10 mouse cellular contexts compared by ENCODE assay signal in the genomic region with DNA sequence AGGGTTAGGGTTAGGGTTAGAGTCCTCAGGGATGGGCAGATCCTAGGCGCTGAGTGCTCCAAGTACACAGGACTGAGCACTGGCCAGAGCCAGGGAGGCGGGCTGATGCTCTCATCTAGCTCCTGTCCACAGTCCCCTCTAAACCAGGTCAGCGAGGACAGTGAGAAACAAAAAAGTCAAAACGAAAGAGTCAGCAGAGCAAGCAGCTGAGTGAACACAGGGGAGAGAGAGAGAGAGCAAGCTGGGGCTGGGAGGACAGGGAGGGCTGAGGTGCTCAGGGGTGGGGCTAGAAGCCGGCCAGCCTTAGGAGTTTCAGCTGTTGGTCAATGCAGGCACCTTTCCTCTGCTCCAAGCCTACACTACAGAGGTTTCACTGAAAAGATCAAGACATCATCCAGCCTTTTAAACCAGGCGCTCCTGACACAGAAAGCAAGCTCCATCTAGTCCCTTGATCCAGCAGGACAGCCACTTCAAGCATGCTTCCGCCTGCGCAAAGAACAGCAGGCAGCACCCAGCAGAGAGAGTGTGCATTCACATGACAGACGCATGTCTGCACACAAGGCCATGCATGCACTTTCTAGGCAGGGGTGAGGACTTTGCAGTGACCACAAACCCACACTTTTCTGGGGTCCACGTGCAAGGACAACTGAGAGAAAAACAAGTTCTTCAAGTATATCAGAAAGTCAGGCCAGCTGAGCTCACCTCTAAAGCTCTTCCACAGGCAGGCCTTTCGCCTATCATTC. TPM values are rescaled to one million over a fixed set of nuclear protein-coding genes. Genes with fewer than 3 reads are reported as not detected.
DNase-seq lines count a peak whose midpoint lies in the region; ATAC-seq and TF ChIP-seq lines count a peak whose summit lies in the region.
"Had no signal": no experiment of that assay in that cellular context is flagged by ENCODE, and none has a peak within 500 bp of the region (broad histone marks: within the 10 kb centered on the region; RNA-seq: fewer than 3 reads in every experiment).

No protein-coding gene starts in this region.

- 0 out of 2 replicates have a peak overlapping the region, but pooled peaks have one; percentile 39 for H3K27ac ChIP-seq in heart, embryonic 12.5 days (ENCODE audit: poor library complexity, severe bottlenecking)
- H3K27ac ChIP-seq in kidney, postnatal 0 days: no peak overlapping the region
- H3K27ac ChIP-seq: forebrain, embryonic 13.5 days had no signal

- DNase-seq in heart, adult 18-20 months: no peak
- peak; percentile 28 for DNase-seq in kidney, postnatal 0 days (ENCODE audit: low spot score)
- DNase-seq in natural killer cell, adult 2 months (ENCODE audit: low spot score in 2 of 2): peak; percentile 14 to 20
- DNase-seq in adrenal gland, adult 18-20 months (ENCODE audit: low spot score in 2 of 2): no peak
- DNase-seq in adrenal gland, postnatal 4 days (ENCODE audit: low spot score in 2 of 2): no peak
- DNase-seq: B cell, adult 2 months had no signal

- H3K27me3 ChIP-seq in heart, embryonic 12.5 days (replicated peaks): peaks cover 25% of the 10 kb centered on the region
- peaks cover 33% of the 10 kb centered on the region for H3K27me3 ChIP-seq in megakaryocyte, embryonic 14.5 days (replicated peaks)
- no peaks in the 10 kb centered on the region for H3K27me3 ChIP-seq in kidney, postnatal 0 days (ENCODE audit: insufficient read depth, low read length)

- no peaks in the 10 kb centered on the region for H3K9me3 ChIP-seq in heart, embryonic 12.5 days (replicated peaks)
- no peaks in the 10 kb centered on the region for H3K9me3 ChIP-seq in megakaryocyte, embryonic 14.5 days
- H3K9me3 ChIP-seq in kidney, postnatal 0 days (replicated peaks; ENCODE audit: low read length): no peaks in the 10 kb centered on the region
- H3K9me3 ChIP-seq: forebrain, embryonic 13.5 days had no signal

- ATAC-seq in heart, embryonic 12.5 days (ENCODE audit: insufficient number of reproducible peaks, low FRiP score): no peak
- ATAC-seq in megakaryocyte, adult 5-6 weeks (ENCODE audit: poor library complexity, severe bottlenecking): no peak
- peak; percentile 14; the same call in 1 of the 2 replicates for ATAC-seq in kidney, postnatal 0 days (replicated peaks; ENCODE audit: low FRiP score, low read depth)
- ATAC-seq: forebrain, embryonic 13.5 days had no signal

- peaks cover 19% of the 10 kb centered on the region for H3K4me1 ChIP-seq in heart, embryonic 12.5 days (replicated peaks)
- peaks cover 80% of the 10 kb centered on the region for H3K4me1 ChIP-seq in megakaryocyte, embryonic 14.5 days
- H3K4me1 ChIP-seq in kidney, postnatal 0 days (replicated peaks; ENCODE audit: insufficient read depth, low read length): no peaks in the 10 kb centered on the region; the same call in 1 of the 2 replicates

- H3K9ac ChIP-seq in heart, embryonic 12.5 days: peak overlapping the region; percentile 51; the same call in 1 of the 2 replicates
- no peak overlapping the region for H3K9ac ChIP-seq in kidney, postnatal 0 days (ENCODE audit: low read depth, low read length)
- H3K9ac ChIP-seq: forebrain, embryonic 13.5 days had no signal

- H3K4me2 ChIP-seq in heart, embryonic 12.5 days: peak overlapping the region; percentile 38; the same call in 1 of the 2 replicates
- H3K4me2 ChIP-seq in kidney, postnatal 0 days (ENCODE audit: low read length): no peak overlapping the region
- H3K4me2 ChIP-seq: forebrain, embryonic 13.5 days had no signal

- WGBS in heart, embryonic 12.5 days: 50% methylated on average over 11 of the region's 11 CpGs
- 60% methylated on average over 11 of the region's 11 CpGs for WGBS in kidney, postnatal 0 days

- H3K36me3 ChIP-seq in heart, embryonic 12.5 days: no peaks in the 10 kb centered on the region
- H3K36me3 ChIP-seq in megakaryocyte, embryonic 14.5 days (replicated peaks; ENCODE audit: low read length): peaks cover 19% of the 10 kb centered on the region
- no peaks in the 10 kb centered on the region for H3K36me3 ChIP-seq in kidney, postnatal 0 days (ENCODE audit: insufficient read depth, low read length)

- TF ChIP-seq CTCF in kidney, postnatal 0 days (IDR thresholded peaks at IDR 0.05; ENCODE audit: low read depth): no peak

- peak overlapping the region; percentile 76 for H3K4me3 ChIP-seq in heart, embryonic 12.5 days
- H3K4me3 ChIP-seq in megakaryocyte, embryonic 14.5 days (replicated peaks): peak overlapping the region; percentile 99
- no peak overlapping the region for H3K4me3 ChIP-seq in kidney, postnatal 0 days (replicated peaks; ENCODE audit: low read depth, low read length)
- H3K4me3 ChIP-seq: forebrain, embryonic 13.5 days had no signal

RNA-seq across cellular contexts. Expression of a gene that starts 3.6 kb away (rescaled TPM):
- 24.8 and 27.8 TPM in 2 replicates for polyA plus RNA-seq in heart, embryonic 12.5 days (2016; fragmentation: Nextera tagmentation; extraction: Ambion mirVana)
- 10 to 100 TPM; 24.2 to 25.7 TPM for total RNA-seq in heart, adult 18-20 months (2021)
- 4.6 and 7.1 TPM in 2 replicates for polyA plus RNA-seq in megakaryocyte, embryonic 14.5 days (2012; ENCODE audit: insufficient read depth, low replicate concordance)
- total RNA-seq in megakaryocyte, adult 5-6 weeks (2015): 1.1 and 1.8 TPM in 2 replicates
- total RNA-seq in megakaryocyte, adult 5-6 weeks (2017): 2.2 and 3.9 TPM in 2 replicates
- polyA plus RNA-seq in kidney, postnatal 0 days (2015; fragmentation: Nextera tagmentation; extraction: Ambion mirVana): 3.4 and 3.8 TPM in 2 replicates
- total RNA-seq in adrenal gland, adult 18-20 months (2021): 10 to 100 TPM in 1 of 2 experiments, 1 to 10 TPM in 1; 7.1 to 19.1 TPM
- 10 to 100 TPM; 22.3 to 28.9 TPM for total RNA-seq in adrenal gland, postnatal 4 days (2021)

Comparison
In these comparisons a context has a peak if more than half of its experiments do, and no peak if none do; other contexts are left out.
1. DNase-seq: peak in kidney, postnatal 0 days (single experiment) and natural killer cell, adult 2 months (2 of 2); none in heart, adult 18-20 months (0 of 2), adrenal gland, adult 18-20 months (0 of 2) and adrenal gland, postnatal 4 days (0 of 2).